ENCODE assay signal across 11 mouse cellular contexts in genomic region chr3:145632888-145633287, GRCm38 (mm10). TPM values are rescaled to one million over a fixed set of nuclear protein-coding genes. Genes with fewer than 3 reads are reported as not detected.
DNase-seq lines count a peak whose midpoint lies in the region; ATAC-seq and TF ChIP-seq lines count a peak whose summit lies in the region.
"Had no signal": no experiment of that assay in that cellular context is flagged by ENCODE, and none has a peak within 500 bp of the region (broad histone marks: within the 10 kb centered on the region; RNA-seq: fewer than 3 reads in every experiment).

No protein-coding gene starts in this region.

- H3K27me3 ChIP-seq in embryonic facial prominence, embryonic 14.5 days (replicated peaks; ENCODE audit: control insufficient read depth, insufficient read depth, low read length), result no peaks in the 10 kb centered on the region
- no peaks in the 10 kb centered on the region for H3K27me3 ChIP-seq in kidney, postnatal 0 days (ENCODE audit: insufficient read depth, low read length)
- H3K27me3 ChIP-seq: limb, embryonic 15.5 days had no signal

- H3K4me3 ChIP-seq in embryonic facial prominence, embryonic 14.5 days (ENCODE audit: low read depth, low read length), result no peak overlapping the region
- H3K4me3 ChIP-seq in kidney, postnatal 0 days (replicated peaks; ENCODE audit: low read depth, low read length), result no peak overlapping the region
- no peak overlapping the region for H3K4me3 ChIP-seq in layer of hippocampus, adult 2 months
- H3K4me3 ChIP-seq: limb, embryonic 15.5 days had no signal

- peaks cover 4% of the 10 kb centered on the region; the same call in 1 of the 2 replicates for H3K4me1 ChIP-seq in embryonic facial prominence, embryonic 14.5 days (ENCODE audit: control insufficient read depth, insufficient read depth, low read length)
- peaks cover 10% of the 10 kb centered on the region for H3K4me1 ChIP-seq in kidney, postnatal 0 days (replicated peaks; ENCODE audit: insufficient read depth, low read length)

- peak; percentile 43 for DNase-seq in 3134 (ENCODE audit: extremely low read depth, insufficient read length, low spot score)
- peak; percentile 90 for DNase-seq in 3T3-L1 (ENCODE audit: low read depth, low spot score)
- no peak for DNase-seq in embryonic facial prominence, embryonic 14.5 days (ENCODE audit: low spot score)
- DNase-seq in kidney, postnatal 0 days (ENCODE audit: low spot score), result peak; percentile 65
- no peak for DNase-seq in gastrocnemius, postnatal 4 days (ENCODE audit: low spot score in 2 of 2)
- no peak for DNase-seq in thymus, postnatal 14 days
- no peak for DNase-seq in layer of hippocampus, adult 2 months (ENCODE audit: low spot score in 2 of 2)
- DNase-seq: cerebellum, adult 9-11 months; heart, postnatal 36 days had no signal

- no peak overlapping the region for H3K4me2 ChIP-seq in embryonic facial prominence, embryonic 14.5 days (ENCODE audit: low read depth, low read length)
- H3K4me2 ChIP-seq in kidney, postnatal 0 days (ENCODE audit: low read length), result no peak overlapping the region
- H3K4me2 ChIP-seq: limb, embryonic 15.5 days had no signal

- 21% methylated on average over 6 of the region's 6 CpGs for WGBS in embryonic facial prominence, embryonic 14.5 days
- WGBS in kidney, postnatal 0 days, result 18% methylated on average over 6 of the region's 6 CpGs

- H3K9me3 ChIP-seq in embryonic facial prominence, embryonic 14.5 days (ENCODE audit: control insufficient read depth, low read length), result no peaks in the 10 kb centered on the region
- no peaks in the 10 kb centered on the region for H3K9me3 ChIP-seq in kidney, postnatal 0 days (replicated peaks; ENCODE audit: low read length)
- H3K9me3 ChIP-seq: limb, embryonic 15.5 days had no signal

- no peak for TF ChIP-seq CTCF in kidney, postnatal 0 days (IDR thresholded peaks at IDR 0.05; ENCODE audit: low read depth)
- no peak for TF ChIP-seq CTCF in layer of hippocampus, adult 2 months (conservative IDR thresholded peaks at IDR 0.05)

- no peak overlapping the region for H3K27ac ChIP-seq in embryonic facial prominence, embryonic 14.5 days (replicated peaks; ENCODE audit: low read depth, low read length)
- H3K27ac ChIP-seq in kidney, postnatal 0 days, result peak overlapping the region; percentile 51
- H3K27ac ChIP-seq in layer of hippocampus, adult 2 months, result no peak overlapping the region
- H3K27ac ChIP-seq: limb, embryonic 15.5 days had no signal

- ATAC-seq in embryonic facial prominence, embryonic 14.5 days (ENCODE audit: low read depth), result 0 out of 2 replicates have a peak, but pooled peaks have one; percentile 55
- ATAC-seq in kidney, postnatal 0 days (replicated peaks; ENCODE audit: low FRiP score, low read depth), result peak; percentile 58
- ATAC-seq: forebrain, embryonic 16.5 days had no signal

- H3K9ac ChIP-seq in embryonic facial prominence, embryonic 14.5 days (ENCODE audit: low read depth, low read length), result no peak overlapping the region
- H3K9ac ChIP-seq in kidney, postnatal 0 days (ENCODE audit: low read depth, low read length), result no peak overlapping the region
- H3K9ac ChIP-seq: limb, embryonic 15.5 days had no signal

- no peaks in the 10 kb centered on the region for H3K36me3 ChIP-seq in embryonic facial prominence, embryonic 14.5 days (ENCODE audit: control insufficient read depth, insufficient read depth, low read length)
- H3K36me3 ChIP-seq in kidney, postnatal 0 days (ENCODE audit: insufficient read depth, low read length), result no peaks in the 10 kb centered on the region
- H3K36me3 ChIP-seq: limb, embryonic 15.5 days had no signal

RNA-seq across cellular contexts. Expression of gene Ccn1, which starts 16.9 kb away (rescaled TPM):
- polyA plus RNA-seq in embryonic facial prominence, embryonic 14.5 days (2014; fragmentation: Nextera tagmentation; extraction: Ambion mirVana), result 42.6 and 50.5 TPM in 2 replicates
- 74.8 and 86.4 TPM in 2 replicates for polyA plus RNA-seq in kidney, postnatal 0 days (2015; fragmentation: Nextera tagmentation; extraction: Ambion mirVana)
- total RNA-seq in gastrocnemius, postnatal 4 days (2021), result 10 to 100 TPM; 40.7 to 49.3 TPM
- total RNA-seq in layer of hippocampus, adult 2 months (2021), result 1 to 10 TPM; 3.6 to 4.0 TPM

RNA-seq across cellular contexts. Expression of gene Znhit6, which starts 56.9 kb away (rescaled TPM):
- polyA plus RNA-seq in embryonic facial prominence, embryonic 14.5 days (2014; fragmentation: Nextera tagmentation; extraction: Ambion mirVana), result 27.9 and 32.5 TPM in 2 replicates
- 28.6 and 31.8 TPM in 2 replicates for polyA plus RNA-seq in kidney, postnatal 0 days (2015; fragmentation: Nextera tagmentation; extraction: Ambion mirVana)
- total RNA-seq in gastrocnemius, postnatal 4 days (2021), result 10 to 100 TPM; 18.3 to 19.2 TPM
- 10 to 100 TPM; 17.1 to 20.0 TPM for total RNA-seq in layer of hippocampus, adult 2 months (2021)

Comparison
In these comparisons a context has a peak if more than half of its experiments do, and no peak if none do; other contexts are left out.
1. DNase-seq: peak in 3134 (single experiment), 3T3-L1 (single experiment) and kidney, postnatal 0 days (single experiment); none in embryonic facial prominence, embryonic 14.5 days (single experiment), gastrocnemius, postnatal 4 days (0 of 2), thymus, postnatal 14 days (single experiment) and layer of hippocampus, adult 2 months (0 of 2).
2. RNA of gene Ccn1, which starts 16.9 kb away (total RNA-seq): 40.7 to 49.3 TPM in gastrocnemius, postnatal 4 days; 3.6 to 4.0 TPM in layer of hippocampus, adult 2 months; every median in the first group is over 4 times any median in the second.